In genomic region chr7:63729605-63730004, GRCm38 (mm10) we compare ENCODE assay signal across 30 mouse cellular contexts.
"Had no signal": no experiment of that assay in that cellular context is flagged by ENCODE, and none has a peak within 500 bp of the region (broad histone marks: within the 10 kb centered on the region; RNA-seq: fewer than 3 reads in every experiment).

No protein-coding gene starts in this region.

- H3K4me1 ChIP-seq: limb, embryonic 10.5 days; limb, embryonic 12.5 days; limb, embryonic 13.5 days; limb, embryonic 15.5 days; liver, embryonic 12.5 days; liver, embryonic 13.5 days; liver, embryonic 15.5 days; lung, embryonic 15.5 days; megakaryocyte, embryonic 14.5 days; midbrain, embryonic 10.5 days; midbrain, embryonic 12.5 days; midbrain, embryonic 13.5 days; midbrain, embryonic 15.5 days had no signal

- ATAC-seq: liver, embryonic 12.5 days; liver, postnatal 0 days; lung, postnatal 0 days; midbrain, embryonic 13.5 days; midbrain, embryonic 15.5 days; midbrain, embryonic 16.5 days had no signal

- H3K4me3 ChIP-seq: limb, embryonic 10.5 days; limb, embryonic 12.5 days; limb, embryonic 13.5 days; limb, embryonic 15.5 days; liver, embryonic 12.5 days; liver, embryonic 13.5 days; liver, embryonic 15.5 days; lung, embryonic 15.5 days; megakaryocyte, embryonic 14.5 days; midbrain, embryonic 10.5 days; midbrain, embryonic 12.5 days; midbrain, embryonic 13.5 days; midbrain, embryonic 15.5 days had no signal

- H3K36me3 ChIP-seq: limb, embryonic 10.5 days; limb, embryonic 12.5 days; limb, embryonic 13.5 days; limb, embryonic 15.5 days; liver, embryonic 12.5 days; liver, embryonic 13.5 days; liver, embryonic 15.5 days; lung, embryonic 15.5 days; midbrain, embryonic 10.5 days; midbrain, embryonic 12.5 days had no signal

- H3K9ac ChIP-seq: limb, embryonic 12.5 days; limb, embryonic 13.5 days; limb, embryonic 15.5 days; liver, embryonic 12.5 days; liver, embryonic 13.5 days; liver, embryonic 14.5 days; liver, embryonic 15.5 days; liver, postnatal 0 days; lung, embryonic 14.5 days; lung, embryonic 15.5 days; midbrain, embryonic 12.5 days; midbrain, embryonic 13.5 days; midbrain, embryonic 15.5 days had no signal

- DNase-seq: left cerebral cortex, postnatal 4 days; liver; liver, embryonic 13.5 days; liver, postnatal 0 days; lung, adult 18-20 months; lung, adult 2 months; lung, embryonic 14.5 days; lung, postnatal 10 days; lung, postnatal 14 days; lung, postnatal 36 days; lung, postnatal 4 days; midbrain, embryonic 14.5 days had no signal

- H3K27ac ChIP-seq: limb, embryonic 10.5 days; limb, embryonic 12.5 days; limb, embryonic 13.5 days; limb, embryonic 15.5 days; liver, embryonic 12.5 days; liver, embryonic 13.5 days; liver, embryonic 14.5 days; liver, embryonic 15.5 days; lung, embryonic 15.5 days; macrophage; midbrain, embryonic 10.5 days; midbrain, embryonic 12.5 days; midbrain, embryonic 13.5 days; midbrain, embryonic 15.5 days had no signal

- H3K27me3 ChIP-seq: limb, embryonic 12.5 days; limb, embryonic 13.5 days; limb, embryonic 15.5 days; liver, embryonic 12.5 days; liver, embryonic 13.5 days; liver, embryonic 15.5 days; lung, embryonic 15.5 days; midbrain, embryonic 12.5 days; midbrain, embryonic 13.5 days; midbrain, embryonic 15.5 days had no signal

- H3K9me3 ChIP-seq: limb, embryonic 10.5 days; limb, embryonic 12.5 days; limb, embryonic 13.5 days; limb, embryonic 15.5 days; liver, embryonic 12.5 days; liver, embryonic 13.5 days; liver, embryonic 15.5 days; lung, embryonic 15.5 days; megakaryocyte, embryonic 14.5 days; midbrain, embryonic 10.5 days; midbrain, embryonic 12.5 days; midbrain, embryonic 13.5 days; midbrain, embryonic 15.5 days had no signal

- H3K4me2 ChIP-seq: limb, embryonic 12.5 days; limb, embryonic 13.5 days; limb, embryonic 15.5 days; liver, embryonic 11.5 days; liver, embryonic 12.5 days; liver, embryonic 13.5 days; liver, embryonic 15.5 days; lung, embryonic 14.5 days; lung, embryonic 15.5 days; midbrain, embryonic 11.5 days; midbrain, embryonic 12.5 days; midbrain, embryonic 13.5 days; midbrain, embryonic 15.5 days had no signal
